Mouse (Mus musculus) midbrain, embryonic 16.5 days (tissue): ENCODE results near the gene Faah. TPM values are rescaled to one million over a fixed set of nuclear protein-coding genes. Genes with fewer than 3 reads are reported as not detected.
A peak's percentile ranks its signal among the peaks of the same experiment; 100 is the strongest.

Source experiments
- ATAC-seq: fragments of 200-750 bp; cut with Nextera tagmentation; 2 replicates; pipeline ENCODE4 v1.8.0; 2017; ENCODE audit warnings: moderate TSS enrichment
- H3K27ac ChIP-seq: fragments of 300-500 bp; sonication (generic); 2 replicates; pipeline ENCODE4 v1.5.1; 2014; ENCODE audit warnings: mild to moderate bottlenecking, low read length, mixed read lengths
- H3K27me3 ChIP-seq: fragments of 300-500 bp; sonication (generic); 2 replicates; pipeline ENCODE4 v1.6.1; 2014; ENCODE audit warnings: low read depth, low read length, mixed read lengths; ENCODE audit not compliant: control insufficient read depth, insufficient read depth
- H3K36me3 ChIP-seq: fragments of 300-500 bp; sonication (generic); 2 replicates; pipeline ENCODE4 v1.6.1; 2014; ENCODE audit warnings: mild to moderate bottlenecking, low read length, moderate library complexity, mixed read lengths; ENCODE audit not compliant: control insufficient read depth, insufficient read depth
- H3K4me1 ChIP-seq: fragments of 300-500 bp; sonication (generic); 2 replicates; pipeline ENCODE4 v1.6.1; 2014; ENCODE audit warnings: mild to moderate bottlenecking, low read length, mixed read lengths; ENCODE audit not compliant: control insufficient read depth, insufficient read depth
- H3K4me2 ChIP-seq: fragments of 300-500 bp; sonication (generic); 2 replicates; pipeline ENCODE4 v1.6.1; 2014; ENCODE audit warnings: mild to moderate bottlenecking, low read length, mixed read lengths
- H3K4me3 ChIP-seq: fragments of 300-500 bp; sonication (generic); 2 replicates; pipeline ENCODE4 v1.5.1; 2014; ENCODE audit warnings: low read depth, mild to moderate bottlenecking, low read length, moderate library complexity, mixed read lengths
- H3K9ac ChIP-seq: fragments of 300-500 bp; sonication (generic); 2 replicates; pipeline ENCODE4 v1.6.1; 2014; ENCODE audit warnings: low read depth, low read length, mixed read lengths
- H3K9me3 ChIP-seq: fragments of 300-500 bp; sonication (generic); replicated peaks from 2 replicates; pipeline ENCODE4 v1.6.1; 2014; ENCODE audit warnings: mild to moderate bottlenecking, low read length, mixed read lengths; ENCODE audit not compliant: control insufficient read depth, poor library complexity, severe bottlenecking
- WGBS: fragments of 180-500 bp; shearing (Covaris S2); extraction: QIAGEN DNeasy Blood & Tissue Kit; methylation state at CpG from one replicate; pipeline ENCODE4 v1.1.7; 2014; 5-methylcytosine and 5-hydroxymethylcytosine counted together
- polyA plus RNA-seq: library from polyadenylated mRNA; unstranded; fragments of >200 nt; fragmentation: Nextera tagmentation; extraction: Ambion mirVana; gene quantifications from 2 replicates; pipeline ENCODE4 v1.2.1, GENCODE M21; 2015

The Faah gene
- polyA plus RNA-seq: 25.9 and 27.3 TPM in 2 replicates

- Histone ChIP-seq H3K4me2 (peak within 1 kb of the TSS; percentile 85), H3K4me1 (peaks cover 7% of the 10 kb centered on the region), H3K9ac (peak within 1 kb of the TSS; percentile 89), H3K27me3 (peaks cover 15% of the 10 kb centered on the region), H3K9me3 (no peaks in the 10 kb centered on the region), H3K4me3 (peak within 1 kb of the TSS; percentile 83), H3K27ac (peak within 1 kb of the TSS; percentile 76), H3K36me3 (no peaks in the 10 kb centered on the region)
- WGBS: 8% methylated on average over 18 of the region's 18 CpGs
- peak; percentile 76 for ATAC-seq
Measured at GRCm38 (mm10) chr4:116017902-116018746, at the start of gene Faah. Faah (minus strand) TSS chr4:116017926.

- WGBS: 47% methylated on average over 1 of the region's 1 CpGs
- Histone ChIP-seq H3K36me3 (peaks cover 11% of the 10 kb centered on the region), H3K9me3 (no peaks in the 10 kb centered on the region), H3K4me1 (no peaks in the 10 kb centered on the region), H3K27ac (no peak overlapping the region), H3K4me3 (no peak overlapping the region), H3K4me2 (no peak overlapping the region), H3K27me3 (no peaks in the 10 kb centered on the region), H3K9ac (no peak overlapping the region)
- no peak for ATAC-seq
Measured at GRCm38 (mm10) chr4:116063855-116064254, 46.1 kb upstream of the Faah start.

GRCm38 (mm10) chr4:116059012-116059726 lies 41.4 kb upstream of the Faah start:
- Histone ChIP-seq H3K27me3 (no peaks in the 10 kb centered on the region), H3K4me2 (no peak overlapping the region), H3K27ac (no peak overlapping the region), H3K9ac (no peak overlapping the region), H3K9me3 (no peaks in the 10 kb centered on the region), H3K4me3 (no peak overlapping the region), H3K36me3 (no peaks in the 10 kb centered on the region), H3K4me1 (no peaks in the 10 kb centered on the region; the same call in none of the 2 replicates)
- 85% methylated on average over 5 of the region's 5 CpGs for WGBS
- no peak for ATAC-seq

- Histone ChIP-seq H3K4me1 (peaks cover 5% of the 10 kb centered on the region), H3K36me3 (no peaks in the 10 kb centered on the region), H3K27ac (no peak overlapping the region), H3K4me2 (no peak overlapping the region), H3K4me3 (no peak overlapping the region), H3K9ac (no peak overlapping the region), H3K9me3 (no peaks in the 10 kb centered on the region), H3K27me3 (no peaks in the 10 kb centered on the region)
- no peak for ATAC-seq
- 7% methylated on average over 1 of the region's 1 CpGs for WGBS
Measured at GRCm38 (mm10) chr4:116057559-116057958, 39.8 kb upstream of the Faah start.

GRCm38 (mm10) chr4:116053399-116053961 lies 35.8 kb upstream of the Faah start, which contains the start of gene Nsun4:
Nsun4 (minus strand) TSS chr4:116053876.
- no peaks in the 10 kb centered on the region for H3K36me3 ChIP-seq
- H3K4me3 ChIP-seq: peak within 1 kb of the TSS; percentile 54
- H3K9me3 ChIP-seq: no peaks in the 10 kb centered on the region
- peak within 1 kb of the TSS; percentile 62 for H3K9ac ChIP-seq
- peak within 1 kb of the TSS; percentile 80 for H3K27ac ChIP-seq
- H3K4me2 ChIP-seq: peak within 1 kb of the TSS; percentile 62
- ATAC-seq: peak; percentile 97
- peaks cover 6% of the 10 kb centered on the region for H3K4me1 ChIP-seq
- under 1% methylated on average over 35 of the region's 35 CpGs for WGBS
- no peaks in the 10 kb centered on the region for H3K27me3 ChIP-seq

- Histone ChIP-seq H3K4me2 (peak overlapping the region; percentile 62), H3K4me1 (peaks cover 6% of the 10 kb centered on the region), H3K36me3 (no peaks in the 10 kb centered on the region), H3K27ac (peak overlapping the region; percentile 80), H3K9ac (peak overlapping the region; percentile 40; the same call in 1 of the 2 replicates), H3K4me3 (peak overlapping the region; percentile 54), H3K9me3 (no peaks in the 10 kb centered on the region), H3K27me3 (no peaks in the 10 kb centered on the region)
- WGBS: 8% methylated on average over 22 of the region's 22 CpGs
- peak; percentile 58 for ATAC-seq
Measured at GRCm38 (mm10) chr4:116052526-116053293, 35.0 kb upstream of the Faah start.

GRCm38 (mm10) chr4:116049211-116049610 lies 31.5 kb upstream of the Faah start:
- no peaks in the 10 kb centered on the region for H3K36me3 ChIP-seq
- no peak overlapping the region for H3K4me2 ChIP-seq
- H3K9me3 ChIP-seq: no peaks in the 10 kb centered on the region
- H3K27ac ChIP-seq: no peak overlapping the region
- H3K4me3 ChIP-seq: no peak overlapping the region
- peaks cover 6% of the 10 kb centered on the region for H3K4me1 ChIP-seq
- 90% methylated on average over 3 of the region's 3 CpGs for WGBS
- no peak for ATAC-seq
- H3K9ac ChIP-seq: no peak overlapping the region
- no peaks in the 10 kb centered on the region for H3K27me3 ChIP-seq

GRCm38 (mm10) chr4:116048130-116048920 lies 30.6 kb upstream of the Faah start:
- H3K9me3 ChIP-seq: no peaks in the 10 kb centered on the region
- ATAC-seq: no peak
- no peak overlapping the region for H3K27ac ChIP-seq
- H3K4me3 ChIP-seq: no peak overlapping the region
- 89% methylated on average over 7 of the region's 7 CpGs for WGBS
- H3K9ac ChIP-seq: no peak overlapping the region
- H3K4me1 ChIP-seq: peaks cover 6% of the 10 kb centered on the region; the same call in 1 of the 2 replicates
- no peaks in the 10 kb centered on the region for H3K36me3 ChIP-seq
- no peak overlapping the region for H3K4me2 ChIP-seq
- H3K27me3 ChIP-seq: no peaks in the 10 kb centered on the region
